Mouse (Mus musculus) left cerebral cortex, postnatal 36 days (tissue): ENCODE data around the gene Zfpm1. TPM values are rescaled to one million over a fixed set of nuclear protein-coding genes. Genes with fewer than 3 reads are reported as not detected.

Experiments
- DNase-seq, 2 experiments: peaks; one replicate each; pipeline ENCODE4 v3.0.0; 2021 to 2022; ENCODE audit warnings: low spot score in 2 of 2, mixed read lengths in 1 of 2
- intact Hi-C: fragments of 180-260 bp; cut with DNase I; formaldehyde crosslinking; loops from one replicate; pipeline ENCODE4 v1.15.1; 2025
- total RNA-seq, 2 experiments: library from RNA; stranded (reverse); gene quantifications; 2 replicates each; pipeline ENCODE4 v1.2.3; 2021

Gene Zfpm1
- total RNA-seq, 2 experiments from 2014 or later: 33.9 to 35.3 TPM

DNA sequence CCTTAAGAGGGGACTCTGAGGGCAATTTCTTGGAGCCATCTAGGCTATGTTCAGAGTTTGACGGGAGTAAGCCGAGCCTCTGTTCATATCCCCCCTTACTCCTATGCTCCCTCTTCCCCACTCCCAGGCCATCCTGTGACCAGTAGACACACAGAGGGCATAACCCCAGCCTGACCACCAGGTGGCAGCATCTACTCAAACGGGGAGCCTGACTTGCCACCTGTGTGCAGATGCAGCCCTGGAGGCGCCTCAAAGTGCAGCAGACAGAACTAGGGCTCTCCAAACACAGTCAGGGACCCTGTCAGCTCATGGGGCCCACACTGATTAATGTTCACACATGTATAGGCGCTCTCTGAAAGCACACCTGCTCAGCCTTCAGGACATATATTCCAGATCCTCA is 8.8 kb upstream of the Zfpm1 start:
- peak; percentile 61 to 69 for DNase-seq
- intact Hi-C loops: loop anchor here (1.0 kb wide), 2 partner anchors 60 to 97 kb away; no protein-coding TSS in a partner anchor

DNA sequence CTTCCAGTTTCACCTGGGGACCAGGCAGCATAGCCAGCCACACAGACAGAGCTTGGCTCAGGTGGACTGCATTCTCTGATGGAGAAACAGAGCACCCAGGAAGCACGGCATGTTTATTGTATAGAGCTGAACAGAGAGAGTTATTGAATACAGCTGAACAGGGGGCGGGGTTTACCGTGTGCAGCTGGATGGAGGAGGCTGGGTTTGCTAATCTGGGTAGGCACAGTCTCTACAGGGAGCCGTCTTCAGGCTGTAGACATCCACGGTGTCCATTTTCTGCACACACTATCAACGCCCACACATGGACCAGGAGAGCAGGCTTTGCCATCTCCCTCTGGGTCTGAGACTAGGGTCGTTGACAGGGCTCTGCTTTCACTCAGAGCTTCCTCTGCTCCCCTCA is 8.1 kb upstream of the Zfpm1 start:
- intact Hi-C loops: loop anchor here (1.0 kb wide), 2 partner anchors 59 to 96 kb away; no protein-coding TSS in a partner anchor
- no peak for DNase-seq

DNA sequence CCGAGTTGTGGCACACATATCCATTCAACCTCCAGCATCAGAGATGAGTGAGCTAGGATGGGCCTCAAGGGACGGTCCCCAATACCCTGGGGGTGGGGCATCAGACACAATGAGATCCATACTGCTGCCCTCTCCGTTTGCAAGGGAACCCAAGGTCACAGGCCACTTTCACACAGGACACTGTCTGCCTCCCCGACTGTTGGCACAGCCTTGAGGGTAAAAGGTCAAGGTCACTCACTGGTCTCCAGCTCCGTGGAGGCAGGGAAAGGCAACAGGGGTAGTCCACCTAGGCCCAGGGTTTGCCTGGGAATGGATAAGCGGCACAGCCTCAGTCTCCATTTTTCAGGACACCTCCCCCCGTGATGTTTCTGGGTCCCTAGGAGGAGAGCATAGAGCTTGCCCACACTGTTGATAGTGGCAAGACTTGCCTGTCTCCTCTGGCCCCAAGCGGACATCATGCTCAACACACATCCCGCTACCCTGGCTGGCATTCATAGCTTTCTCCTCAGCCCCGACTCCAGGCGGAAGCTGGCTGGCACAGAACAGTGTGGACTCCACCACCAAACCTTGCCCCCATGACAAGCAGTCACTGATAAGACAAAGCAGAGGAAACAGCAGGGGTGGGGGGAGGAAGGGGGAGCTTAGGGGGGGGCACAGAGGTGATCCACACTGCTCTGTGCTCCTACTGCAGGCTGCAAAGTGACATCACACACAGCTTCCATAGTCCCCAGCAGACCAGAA is 7.1 kb upstream of the Zfpm1 start:
- DNase-seq: no peak
- intact Hi-C loops: no loop called here

DNA sequence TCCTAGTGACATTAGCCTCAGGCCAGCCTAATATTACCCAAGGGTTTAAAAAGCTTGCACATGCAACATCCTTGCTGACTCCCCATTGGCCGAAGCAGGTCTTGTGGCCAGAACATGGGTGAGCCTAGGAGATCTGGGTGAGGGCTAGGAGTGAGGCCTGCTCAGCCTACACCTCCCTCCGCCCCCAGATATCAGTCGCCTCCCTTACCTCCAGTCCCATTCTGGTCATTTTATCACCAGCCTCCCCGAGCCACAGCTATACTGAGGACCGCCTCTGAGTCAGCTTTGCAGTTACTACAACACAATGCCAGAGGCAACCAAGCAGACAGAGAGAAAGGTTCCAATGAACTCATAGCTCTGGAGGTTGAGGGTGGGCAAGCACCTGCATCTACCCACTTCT is 5.6 kb upstream of the Zfpm1 start:
- intact Hi-C loops: no loop called here
- DNase-seq: no peak

DNA sequence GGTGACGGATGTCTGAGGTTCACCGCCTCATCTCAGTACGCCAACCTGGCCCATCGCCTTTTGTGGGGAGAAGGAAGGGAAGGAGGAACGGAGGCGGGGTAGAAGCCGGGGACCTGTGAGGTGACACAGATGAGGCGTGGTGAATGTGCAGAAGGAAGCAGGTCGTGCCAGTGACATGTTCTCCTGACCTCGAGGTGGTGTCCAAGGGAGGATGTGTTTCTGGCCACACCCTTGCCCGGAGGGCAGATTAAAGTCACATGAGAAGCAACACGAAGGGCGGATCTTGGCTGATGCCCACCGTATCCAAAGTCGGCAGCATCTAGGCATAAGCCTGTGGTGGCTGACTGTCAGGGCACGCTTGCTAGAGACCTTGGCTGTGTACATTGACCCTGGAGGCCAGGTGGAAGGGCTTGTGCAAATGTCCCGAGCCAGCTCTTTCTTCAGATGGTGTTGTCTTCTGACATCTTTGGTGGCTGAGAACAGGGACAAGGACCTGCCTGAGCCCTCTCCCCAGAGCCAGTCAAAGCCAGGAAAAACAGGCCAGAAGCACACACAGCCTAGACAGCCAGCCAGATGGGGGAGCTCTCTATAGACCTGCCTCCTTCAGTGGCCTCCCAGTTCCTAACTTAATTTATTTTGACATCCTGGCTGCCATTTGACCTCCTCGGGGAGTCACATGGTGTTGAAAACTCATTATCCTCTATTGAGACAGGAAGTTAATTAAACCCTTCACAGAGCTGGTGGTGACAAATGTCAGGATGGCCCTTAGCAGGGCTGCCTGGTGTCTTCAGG is 4.5 kb upstream of the Zfpm1 start:
- no peak for DNase-seq
- intact Hi-C loops: no loop called here

DNA sequence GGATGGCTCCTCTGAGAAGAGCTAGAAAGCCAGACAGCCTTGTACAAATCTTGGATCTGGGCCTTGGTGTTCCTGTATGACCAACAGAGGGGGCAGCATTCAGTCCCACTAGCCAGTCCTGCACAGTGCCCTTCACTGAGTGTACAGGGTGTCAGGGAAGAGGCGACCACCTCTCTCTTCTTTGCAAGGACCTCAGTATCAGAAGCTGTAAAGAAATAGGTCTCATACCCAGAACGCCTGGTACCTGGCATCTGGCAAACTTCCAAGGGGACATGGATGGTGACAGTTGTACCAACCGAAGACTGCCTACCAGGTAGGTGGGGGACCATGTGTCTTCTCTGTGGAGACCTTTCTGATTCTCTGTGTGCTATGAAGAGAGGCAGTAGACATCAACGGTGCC is 1.8 kb upstream of the Zfpm1 start:
- DNase-seq: no peak
- intact Hi-C loops: no loop called here

DNA sequence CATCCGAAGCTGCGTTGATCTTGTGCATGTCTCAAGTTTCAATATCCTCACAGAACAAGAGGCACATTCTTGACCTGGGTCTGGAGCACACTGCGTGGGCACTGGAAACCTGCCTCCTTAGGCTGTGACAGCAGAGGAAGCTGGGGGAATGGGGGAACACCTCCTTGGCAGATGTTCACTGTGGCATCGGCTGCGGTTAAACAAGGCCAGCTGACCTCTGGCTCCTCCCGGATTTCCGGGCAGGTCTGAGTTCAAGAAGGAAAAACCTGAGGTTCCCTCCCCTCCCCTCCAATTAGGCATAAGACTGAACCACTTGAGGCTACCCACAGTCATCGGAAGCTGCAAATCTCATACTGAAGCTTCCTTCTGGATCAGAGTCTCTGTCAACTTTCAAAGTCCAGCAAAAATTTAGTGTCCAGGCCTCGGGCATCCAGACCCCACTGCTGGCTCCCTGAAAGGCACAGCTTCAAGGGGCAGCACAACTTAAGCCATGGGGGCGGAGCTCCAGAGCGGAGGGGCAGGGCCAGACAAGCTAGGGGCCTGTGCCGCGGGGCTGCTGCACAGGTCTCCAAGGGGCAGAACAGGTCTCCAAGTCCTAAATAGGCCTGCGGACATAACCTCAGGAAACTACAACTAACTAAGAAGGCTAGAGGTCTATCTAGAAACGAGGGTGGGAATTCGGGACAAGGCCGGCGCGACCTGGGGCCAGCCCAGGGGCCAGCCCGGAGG is 1.2 kb upstream of the Zfpm1 start:
- no peak for DNase-seq
- intact Hi-C loops: no loop called here

DNA sequence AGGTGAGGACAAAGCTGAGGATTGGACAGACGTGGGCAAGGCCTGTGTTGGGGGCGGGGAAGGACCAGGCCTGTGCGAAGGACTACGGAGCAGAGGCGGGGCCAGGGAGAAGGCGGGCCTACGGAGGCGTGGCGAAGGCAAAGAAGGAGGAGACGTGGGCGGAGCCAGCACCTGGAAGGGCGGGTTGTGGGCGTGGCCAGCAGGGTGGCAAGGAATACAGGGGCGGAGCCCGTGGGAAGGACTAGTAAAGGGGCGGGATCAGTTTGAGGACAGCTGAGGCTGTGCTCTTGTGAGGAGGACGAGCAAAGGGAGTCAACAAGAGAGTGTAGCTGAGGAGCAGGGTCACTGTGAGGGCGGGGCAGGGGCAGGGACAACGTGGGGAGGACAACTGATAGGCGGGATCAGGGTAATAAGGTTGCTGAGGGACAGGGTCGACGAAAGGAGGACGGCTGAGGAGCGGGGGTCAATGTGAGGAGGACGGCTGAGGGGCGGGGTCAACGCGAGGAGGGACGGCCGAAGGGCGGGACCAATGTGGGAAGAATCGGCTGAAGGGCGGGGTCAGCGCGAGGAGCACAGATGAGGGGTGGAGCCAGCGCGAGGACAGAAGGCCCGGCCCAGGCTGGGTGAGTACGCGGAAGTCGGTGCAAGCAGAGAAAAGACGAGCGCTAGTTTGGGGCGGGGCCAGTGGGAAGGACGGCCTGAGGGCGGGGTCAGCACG is 465 bp upstream of the Zfpm1 start:
- peak; percentile 98 to 99 for DNase-seq
- intact Hi-C loops: no loop called here

DNA sequence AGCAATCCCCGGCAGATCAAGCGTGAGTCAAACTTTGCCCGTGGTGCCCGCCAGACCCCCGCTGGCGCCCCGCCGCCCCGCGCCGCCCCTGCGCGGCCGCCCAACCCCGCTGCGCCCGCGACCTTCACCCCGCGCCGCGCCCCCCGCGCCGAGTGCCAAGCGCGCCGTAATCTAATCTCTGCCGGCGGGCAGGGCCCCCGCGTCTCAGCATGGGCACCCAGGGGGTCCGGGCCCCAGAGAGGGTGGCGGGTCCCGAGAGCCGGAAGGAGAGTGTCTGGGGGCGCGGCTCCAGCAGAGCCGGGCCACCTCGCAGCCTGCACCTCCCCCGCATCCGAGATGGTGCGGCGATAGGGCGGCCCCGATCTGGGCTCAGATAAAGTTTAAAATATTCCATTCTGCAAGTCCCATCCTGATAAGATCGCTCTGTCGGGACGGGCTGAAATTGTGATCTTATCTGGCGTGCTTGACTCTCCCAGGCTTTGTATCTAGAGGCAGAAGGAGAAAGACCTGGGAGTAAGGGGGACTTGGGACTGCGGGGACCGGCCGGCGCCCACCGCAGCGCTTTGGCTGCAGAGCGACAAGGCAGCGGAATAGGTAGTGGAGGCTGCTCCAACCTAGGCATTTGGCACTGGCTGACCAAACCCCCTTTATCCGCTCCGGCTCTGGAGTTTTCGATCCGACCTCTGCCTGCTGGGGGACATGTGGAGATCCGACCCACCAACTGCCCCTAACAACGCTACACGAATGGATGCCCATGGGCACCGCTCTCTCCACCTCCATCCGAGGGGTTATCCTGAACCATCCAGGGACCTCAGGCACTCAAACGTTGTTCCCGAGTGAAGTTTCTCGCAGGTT is 787 bp downstream of the Zfpm1 start:
- intact Hi-C loops: no loop called here
- peak; percentile 28 to 36 for DNase-seq

DNA sequence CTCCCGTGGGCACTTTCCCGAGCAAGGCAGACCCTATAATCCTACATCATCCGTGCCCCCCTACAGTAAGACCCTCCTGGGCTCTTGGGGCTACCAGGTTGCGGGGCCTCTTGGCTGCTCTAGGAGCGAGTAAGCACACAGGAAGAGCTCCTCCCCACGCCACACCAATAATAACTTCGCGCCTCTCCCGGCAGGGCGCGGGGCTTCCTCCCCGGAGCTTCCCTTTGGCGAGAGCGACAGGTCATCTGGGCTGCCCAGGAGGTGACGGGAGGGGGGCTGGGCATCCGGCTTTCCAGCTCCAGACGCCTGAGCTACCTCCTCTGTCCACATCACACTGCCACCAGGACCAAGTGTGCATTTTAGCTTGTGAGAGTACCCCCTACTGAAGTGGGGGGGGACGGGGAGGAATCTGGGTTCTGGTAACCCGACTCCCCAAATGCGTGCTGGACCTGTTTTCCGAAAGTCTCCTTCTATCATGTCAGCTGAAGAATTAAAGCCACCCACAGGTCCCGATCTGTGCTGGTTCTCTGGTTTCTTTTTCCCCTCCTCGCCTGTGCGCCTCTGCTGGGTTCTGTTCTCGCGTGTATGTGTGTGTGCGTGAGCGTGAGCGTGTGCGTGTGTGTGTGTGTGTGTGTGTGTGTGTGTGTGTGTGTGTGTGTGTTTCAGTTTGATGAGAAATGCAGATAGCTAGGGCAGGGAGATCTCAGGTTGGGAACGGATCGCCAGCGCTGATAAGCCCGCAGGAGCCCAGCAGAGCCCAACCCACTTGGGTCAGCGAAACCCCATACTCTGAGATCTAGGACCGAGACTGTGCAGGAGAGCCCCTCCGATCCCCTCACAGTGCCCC is 1.6 kb downstream of the Zfpm1 start:
- intact Hi-C loops: no loop called here

DNA sequence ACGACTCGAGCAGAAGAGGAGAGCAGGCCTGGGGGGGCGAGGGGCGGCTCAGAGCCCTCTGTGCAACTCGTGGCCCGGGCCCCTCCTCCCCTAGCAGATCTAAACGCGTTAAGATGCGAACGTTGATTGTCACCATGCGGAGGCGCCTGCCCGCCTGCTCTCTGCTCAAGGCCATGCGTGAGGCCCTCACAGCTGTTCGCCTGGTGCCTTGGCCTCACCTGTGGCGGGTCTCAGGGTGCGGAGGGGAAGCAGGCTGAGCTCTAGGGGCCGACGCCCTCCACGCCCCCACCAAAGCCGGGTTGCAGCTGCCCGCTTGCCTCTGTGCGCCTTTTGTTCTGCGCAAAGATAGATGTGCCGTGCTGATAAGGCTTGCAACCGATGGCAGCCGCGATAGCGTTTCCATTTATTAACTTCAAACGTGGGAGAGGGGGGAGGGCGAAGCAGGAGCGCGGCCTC is 2.3 kb downstream of the Zfpm1 start:
- intact Hi-C loops: no loop called here
- peak in 1 of 2 experiments; percentile 55 for DNase-seq

More for the DNA sequence above, 1.6 kb downstream of the Zfpm1 start:
- DNase-seq: peak; percentile 59 to 61

DNA sequence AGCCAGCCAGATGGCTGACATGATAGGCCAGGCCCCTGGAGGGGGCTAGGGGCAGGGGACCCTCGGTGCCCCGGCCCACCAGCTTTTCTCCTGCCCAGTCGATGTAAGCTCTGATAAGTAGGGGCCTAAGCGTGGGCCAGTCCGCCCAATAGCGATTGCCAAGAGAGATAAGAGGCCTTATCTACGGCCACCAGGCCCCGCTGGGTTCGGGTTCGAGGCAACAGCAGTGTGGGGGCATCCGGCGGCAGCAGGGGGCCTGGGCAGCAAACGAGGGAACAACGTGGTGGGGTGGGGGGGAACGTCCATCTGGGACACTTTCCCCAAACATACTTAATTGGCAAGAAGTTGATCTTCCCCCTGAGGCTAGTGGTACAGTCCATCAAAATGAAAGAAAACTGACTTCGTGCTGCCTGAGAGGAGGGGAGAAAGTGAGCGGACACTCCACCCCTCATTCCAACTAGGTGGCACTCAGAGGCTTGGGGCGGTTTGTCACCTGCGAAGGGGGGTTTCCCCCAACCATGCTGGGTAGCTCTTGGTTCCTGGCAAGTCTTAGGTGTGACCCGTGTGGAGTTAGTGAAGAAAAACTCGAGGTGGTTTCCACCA is 2.8 kb downstream of the Zfpm1 start:
- no peak for DNase-seq
- intact Hi-C loops: no loop called here

DNA sequence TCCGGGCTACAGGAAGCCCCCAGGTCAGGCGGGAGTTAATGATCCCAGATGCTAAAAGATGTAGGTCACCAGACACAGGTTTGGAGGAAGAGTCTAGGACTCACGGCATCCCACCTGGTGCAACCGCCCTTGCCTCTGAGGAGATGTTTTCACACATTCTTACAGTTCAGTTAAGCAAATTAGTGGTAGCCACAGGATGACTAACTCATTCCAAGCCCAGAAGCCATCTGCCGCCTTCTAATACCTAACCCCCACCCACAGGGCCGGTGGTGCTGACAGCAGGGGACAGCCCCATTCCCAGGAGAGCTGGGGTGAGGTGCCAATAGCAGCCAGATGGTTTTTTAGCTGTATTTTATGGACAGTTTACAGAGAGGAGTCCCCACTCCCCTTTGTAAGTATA is 3.8 kb downstream of the Zfpm1 start:
- intact Hi-C loops: no loop called here
- no peak for DNase-seq

DNA sequence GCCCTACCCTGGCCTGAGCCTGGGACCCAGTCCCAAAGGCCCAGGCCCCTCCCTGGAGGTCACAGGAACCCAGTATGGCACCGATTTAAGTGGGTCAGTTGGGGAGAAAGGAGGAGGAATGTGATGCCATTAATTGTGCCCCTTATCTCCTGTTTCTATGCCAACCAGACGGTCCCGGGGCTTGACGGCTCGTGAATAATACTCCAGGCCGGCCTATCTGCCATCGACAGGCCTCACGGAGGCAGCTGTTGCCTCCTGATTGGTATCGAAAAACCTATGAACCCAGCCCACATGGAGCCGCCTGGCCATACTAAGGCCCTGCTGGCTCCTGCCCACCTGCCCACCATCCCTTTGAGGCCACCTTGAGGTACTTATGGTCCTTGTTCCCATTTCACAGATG is 5.0 kb downstream of the Zfpm1 start:
- intact Hi-C loops: no loop called here
- DNase-seq: no peak

DNA sequence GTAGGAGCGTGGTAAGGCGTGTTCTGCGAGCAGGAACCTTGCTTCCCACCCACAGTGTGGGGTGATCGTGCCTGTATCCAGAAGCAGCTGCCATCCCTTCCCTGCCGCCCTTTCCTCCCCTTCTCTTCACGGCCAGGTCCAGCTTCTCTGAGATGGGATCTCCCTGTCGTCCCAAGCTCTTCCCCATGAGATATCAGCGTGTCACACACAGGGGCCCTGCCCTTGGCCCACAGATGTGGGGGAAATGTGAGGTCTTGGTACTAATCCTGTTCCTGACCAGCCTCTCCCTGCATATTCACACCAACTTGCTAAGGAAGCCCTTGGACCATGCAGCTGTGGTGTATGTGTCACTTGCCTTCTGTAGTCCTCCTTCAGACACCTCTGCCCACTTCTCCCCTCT is 5.8 kb downstream of the Zfpm1 start:
- intact Hi-C loops: no loop called here
- no peak for DNase-seq

DNA sequence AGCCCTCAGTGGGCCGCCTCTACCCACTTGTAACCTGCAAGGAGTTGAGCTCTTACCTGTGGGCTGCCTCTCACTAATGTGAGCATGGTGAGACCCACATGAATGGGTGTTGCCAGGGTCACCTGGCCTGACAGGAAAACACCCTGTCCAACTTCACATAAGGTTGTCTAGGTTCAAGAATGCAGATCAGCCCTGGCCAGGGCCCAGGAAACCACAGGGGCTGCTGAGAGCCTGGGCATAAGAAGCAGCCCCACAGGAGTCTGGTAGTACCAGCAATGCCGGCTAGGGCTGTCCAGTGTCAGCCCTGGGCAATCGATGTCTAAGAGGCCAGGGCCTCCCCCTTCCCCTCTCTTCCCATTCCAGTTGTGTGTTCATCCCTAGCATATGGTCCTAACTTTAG is 6.4 kb downstream of the Zfpm1 start:
- intact Hi-C loops: no loop called here
- DNase-seq: no peak

DNA sequence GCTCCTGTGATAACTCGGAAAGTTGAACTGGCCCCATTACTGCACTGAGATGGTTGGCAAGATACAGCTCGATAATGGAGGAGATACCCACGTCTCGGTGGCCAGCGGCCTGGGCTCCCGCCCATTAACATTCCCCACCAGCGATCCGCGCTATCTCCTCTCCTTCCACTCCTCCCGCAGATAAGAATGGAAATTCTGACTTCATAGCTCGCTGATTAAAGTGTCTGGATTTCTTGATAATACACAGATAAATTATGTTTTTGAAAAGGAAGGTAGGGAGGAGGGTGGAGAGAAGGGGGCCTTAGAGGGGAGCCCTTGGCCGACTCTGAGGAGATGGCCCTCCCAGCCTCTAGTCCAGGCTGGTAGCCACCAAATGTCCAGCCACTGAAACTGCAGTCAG is 9.1 kb downstream of the Zfpm1 start:
- no peak for DNase-seq
- intact Hi-C loops: no loop called here

DNA sequence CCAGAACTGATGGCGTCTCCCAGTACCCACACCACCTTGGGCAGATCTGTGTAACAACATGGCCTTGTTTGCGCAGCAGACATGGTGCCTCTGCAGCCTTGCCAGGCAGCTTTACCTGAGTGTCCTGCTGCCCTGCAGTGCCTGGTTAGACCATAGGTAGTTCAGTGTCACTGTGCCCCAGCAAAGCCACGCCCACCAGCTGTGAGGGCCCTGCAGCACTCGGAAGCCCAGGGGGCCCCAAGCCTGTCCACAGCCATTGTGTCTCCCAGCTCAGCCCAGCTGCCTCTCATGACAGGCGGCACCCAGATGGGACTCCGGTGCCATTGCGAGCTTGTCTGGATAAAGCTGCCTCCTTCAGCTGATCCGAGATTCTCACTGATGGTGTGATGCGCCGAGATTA is 9.6 kb downstream of the Zfpm1 start:
- intact Hi-C loops: no loop called here
- DNase-seq: no peak
